Mouse (Mus musculus): ENCODE results near the gene Micu2. TPM values are rescaled to one million over a fixed set of nuclear protein-coding genes. Genes with fewer than 3 reads are reported as not detected.

Micu2 gene
- total RNA-seq (2023), result 10 to 100 TPM; 46.5 to 46.8 TPM

GRCm38 (mm10) chr14:57998526-57999401, at the start of gene Micu2:
TSS of gene Micu2 (minus strand) at chr14:57999262.

GRCm38 (mm10) chr14:57890011-57890842, 108.8 kb downstream of the Micu2 start, which contains the start of gene Zdhhc20:
TSS of gene Zdhhc20 (minus strand) at chr14:57890276.

Other genes starting within 250 kb of the Micu2 start
- 10 to 100 TPM; 81.4 to 83.5 TPM for gene Lats2, start 240.9 kb downstream of the Micu2 start, total RNA-seq (2023)
- gene Sap18, start 201.1 kb downstream of the Micu2 start, total RNA-seq (2023), result 100 to 1,000 TPM in 1 of 2 experiments, 10 to 100 TPM in 1; 86.8 to 106 TPM
- under 1 TPM; 0.71 to 0.84 TPM for gene Ska3, start 173.1 kb downstream of the Micu2 start, total RNA-seq (2023)
- 10 to 100 TPM; 43.5 to 53.5 TPM for gene Mrpl57, start 173.0 kb downstream of the Micu2 start, total RNA-seq (2023)
- 10 to 100 TPM; 59.1 to 68.6 TPM for gene Zdhhc20, start 109.0 kb downstream of the Micu2 start, total RNA-seq (2023)
- not detected for gene Fgf9, start 71.3 kb upstream of the Micu2 start, total RNA-seq (2023)